Mouse (Mus musculus): ENCODE results near the gene Lgr5. TPM values are rescaled to one million over a fixed set of nuclear protein-coding genes. Genes with fewer than 3 reads are reported as not detected.

The Lgr5 gene
- polyA plus RNA-seq, 1 experiment from 2014 or later = 0.73 TPM

DNA sequence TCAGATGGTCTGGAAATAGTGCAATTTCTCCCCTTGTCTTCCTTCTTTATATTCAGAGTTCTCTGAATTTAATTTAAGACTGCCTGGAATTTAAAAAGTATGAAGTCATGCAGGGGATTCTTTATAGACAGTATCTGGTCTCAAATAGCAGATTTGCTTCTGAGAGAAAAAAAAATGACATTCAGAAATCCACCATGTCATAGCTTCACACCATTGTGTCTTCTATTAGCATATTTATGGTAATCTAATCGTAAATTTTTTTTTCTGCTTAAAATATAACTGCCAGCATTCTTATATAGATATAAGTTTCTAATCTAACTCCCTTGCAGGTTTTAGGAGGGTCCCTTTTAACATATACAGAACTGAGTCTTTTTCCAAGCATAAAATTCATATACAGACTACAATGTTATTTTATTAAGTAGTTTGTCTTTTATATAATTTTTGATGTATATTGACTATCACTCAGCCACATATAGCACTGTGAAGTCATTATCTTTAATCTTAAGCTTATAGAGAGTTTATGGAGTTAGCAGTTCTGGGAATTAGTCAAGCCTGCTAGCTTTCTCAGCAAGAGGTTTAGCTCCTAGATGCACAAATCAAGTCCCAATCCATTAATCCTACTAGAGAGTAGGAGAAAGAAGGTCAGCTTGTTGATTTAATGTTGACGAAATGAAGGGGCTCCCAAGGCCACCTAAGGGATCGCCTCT lies 15.7 kb downstream of the Lgr5 start:
- no peak overlapping the region for H3K4me2 ChIP-seq (ENCODE audit: low read depth, low read length)
- H3K4me3 ChIP-seq (ENCODE audit: low read depth, low read length) = no peak overlapping the region
- DNase-seq (no peak), ATAC-seq (no peak)
- H3K9me3 ChIP-seq (ENCODE audit: low read length) = no peaks in the 10 kb centered on the region
- no peak overlapping the region for H3K9ac ChIP-seq (replicated peaks)
- no peak for TF ChIP-seq CTCF (IDR thresholded peaks at IDR 0.05; ENCODE audit: low read depth)
- no peak for TF ChIP-seq EP300 (IDR thresholded peaks at IDR 0.05; ENCODE audit: low read depth)
- no peaks in the 10 kb centered on the region for H3K36me3 ChIP-seq (replicated peaks; ENCODE audit: insufficient read depth, low read length)
- no peaks in the 10 kb centered on the region for H3K4me1 ChIP-seq (ENCODE audit: insufficient read depth)
- 60% methylated on average over 3 of the region's 3 CpGs for WGBS (ENCODE audit: insufficient replicate concordance)
- no peak overlapping the region for H3K27ac ChIP-seq (ENCODE audit: low read depth)
- no peaks in the 10 kb centered on the region for H3K27me3 ChIP-seq (ENCODE audit: insufficient read depth, low read length)

DNA sequence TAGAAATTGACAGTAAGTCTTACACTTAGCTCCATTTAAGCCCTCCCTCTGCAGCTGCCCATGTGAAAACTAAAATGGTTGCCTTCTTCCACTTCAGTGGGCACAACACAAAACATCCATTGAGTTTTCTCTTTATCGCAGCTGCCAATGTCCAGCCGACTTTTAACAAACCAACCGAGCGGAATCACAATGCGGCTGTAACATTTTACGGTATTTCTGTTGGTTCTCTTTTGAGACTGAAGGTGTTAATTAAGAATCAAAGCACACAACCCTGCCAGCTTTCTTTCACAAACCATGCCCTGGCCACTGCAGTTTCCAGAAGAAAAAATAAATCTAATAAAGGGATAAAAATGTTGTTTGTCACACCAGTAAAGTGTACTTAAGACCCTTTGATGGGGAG lies 16.3 kb downstream of the Lgr5 start:
- ATAC-seq (no peak), DNase-seq (no peak)
- Histone ChIP-seq H3K9me3 (ENCODE audit: low read length) (no peaks in the 10 kb centered on the region), H3K27me3 (ENCODE audit: insufficient read depth, low read length) (no peaks in the 10 kb centered on the region), H3K4me3 (ENCODE audit: low read depth, low read length) (no peak overlapping the region), H3K4me1 (ENCODE audit: insufficient read depth) (no peaks in the 10 kb centered on the region), H3K27ac (ENCODE audit: low read depth) (no peak overlapping the region), H3K4me2 (ENCODE audit: low read depth, low read length) (no peak overlapping the region), H3K36me3 (replicated peaks; ENCODE audit: insufficient read depth, low read length) (no peaks in the 10 kb centered on the region), H3K9ac (replicated peaks) (no peak overlapping the region)
- WGBS (ENCODE audit: insufficient replicate concordance) = 84% methylated on average over 6 of the region's 6 CpGs
- TF ChIP-seq EP300 (IDR thresholded peaks at IDR 0.05; ENCODE audit: low read depth) (no peak), CTCF (IDR thresholded peaks at IDR 0.05; ENCODE audit: low read depth) (no peak)

DNA sequence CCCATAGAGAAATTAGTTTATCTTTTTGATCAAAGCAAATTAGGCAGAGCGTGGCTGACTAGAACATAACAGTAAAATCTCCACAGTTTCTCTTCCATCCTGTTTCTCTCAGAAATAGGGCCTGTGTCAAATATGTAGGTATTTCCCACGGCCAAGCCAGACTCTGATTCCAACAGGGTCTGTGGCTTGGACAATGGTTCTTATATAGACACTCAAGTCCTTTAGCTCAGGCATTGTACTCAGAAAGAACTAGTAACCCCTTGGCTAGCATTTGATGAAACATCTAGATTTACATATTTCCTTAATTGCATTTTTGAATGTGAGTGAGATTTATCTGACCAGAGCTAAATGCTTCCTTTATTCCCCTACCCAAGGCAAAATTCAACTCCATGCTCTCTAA lies 17.0 kb downstream of the Lgr5 start:
- Histone ChIP-seq H3K9me3 (ENCODE audit: low read length) (no peaks in the 10 kb centered on the region), H3K9ac (replicated peaks) (no peak overlapping the region), H3K27ac (ENCODE audit: low read depth) (no peak overlapping the region), H3K36me3 (replicated peaks; ENCODE audit: insufficient read depth, low read length) (no peaks in the 10 kb centered on the region), H3K4me3 (ENCODE audit: low read depth, low read length) (no peak overlapping the region), H3K4me2 (ENCODE audit: low read depth, low read length) (no peak overlapping the region), H3K27me3 (ENCODE audit: insufficient read depth, low read length) (no peaks in the 10 kb centered on the region), H3K4me1 (ENCODE audit: insufficient read depth) (no peaks in the 10 kb centered on the region)
- no peak for TF ChIP-seq EP300 (IDR thresholded peaks at IDR 0.05; ENCODE audit: low read depth)
- DNase-seq (no peak), ATAC-seq (no peak)
- 76% methylated on average over 2 of the region's 2 CpGs for WGBS (ENCODE audit: insufficient replicate concordance)

DNA sequence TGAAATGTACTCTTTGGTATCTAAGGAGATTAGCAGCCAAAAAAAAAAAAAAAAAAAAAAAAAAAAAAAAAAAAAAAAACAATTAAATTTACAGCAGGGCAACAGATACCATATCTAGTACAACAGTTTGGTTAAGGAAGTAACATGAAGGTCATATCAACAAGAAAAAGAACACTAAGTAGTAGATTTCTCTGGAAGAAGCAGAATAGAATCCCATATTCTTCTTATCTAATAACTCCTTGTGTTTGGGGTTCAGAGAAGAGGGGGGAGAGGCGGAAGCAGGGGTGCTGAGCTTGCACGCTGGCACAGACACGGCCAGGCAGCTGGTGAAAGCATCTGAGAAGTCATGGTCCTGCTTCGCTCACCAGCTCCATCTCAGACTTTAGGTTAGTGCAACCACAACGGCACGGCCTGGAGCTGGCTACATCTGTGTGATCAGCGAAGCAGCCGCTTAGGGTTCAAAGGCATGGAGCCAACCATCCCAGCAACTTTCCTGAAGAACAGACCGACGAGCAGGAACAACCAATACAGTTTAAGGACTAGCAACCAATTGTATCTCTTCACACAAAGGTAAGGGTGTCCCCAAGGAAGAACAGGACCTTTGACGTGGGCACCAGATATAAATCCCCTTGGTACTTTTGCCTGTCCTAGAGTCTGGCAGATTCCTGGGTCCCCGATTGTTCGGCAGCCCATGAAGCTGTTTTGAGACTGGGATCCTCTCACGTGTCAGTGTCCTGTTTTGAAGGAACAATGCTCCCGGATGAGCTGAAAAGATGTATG lies 17.7 kb downstream of the Lgr5 start, which contains the start of gene A930009A15Rik:
Gene A930009A15Rik, plus strand, starts transcription at position 275 of the 780 bp plus-strand sequence.
- 76% methylated on average over 15 of the region's 15 CpGs for WGBS (ENCODE audit: insufficient replicate concordance)
- no peaks in the 10 kb centered on the region for H3K4me1 ChIP-seq (ENCODE audit: insufficient read depth)
- H3K9me3 ChIP-seq (ENCODE audit: low read length) = no peaks in the 10 kb centered on the region
- no peaks in the 10 kb centered on the region for H3K36me3 ChIP-seq (replicated peaks; ENCODE audit: insufficient read depth, low read length)
- H3K27ac ChIP-seq (ENCODE audit: low read depth) = no peak within 1 kb of the TSS
- ATAC-seq (no peak), DNase-seq (no peak)
- TF ChIP-seq EP300 (IDR thresholded peaks at IDR 0.05; ENCODE audit: low read depth) = no peak
- H3K4me2 ChIP-seq (ENCODE audit: low read depth, low read length) = no peak within 1 kb of the TSS
- no peak within 1 kb of the TSS for H3K4me3 ChIP-seq (ENCODE audit: low read depth, low read length)
- H3K9ac ChIP-seq (replicated peaks) = no peak within 1 kb of the TSS
- H3K27me3 ChIP-seq (ENCODE audit: insufficient read depth, low read length) = no peaks in the 10 kb centered on the region

DNA sequence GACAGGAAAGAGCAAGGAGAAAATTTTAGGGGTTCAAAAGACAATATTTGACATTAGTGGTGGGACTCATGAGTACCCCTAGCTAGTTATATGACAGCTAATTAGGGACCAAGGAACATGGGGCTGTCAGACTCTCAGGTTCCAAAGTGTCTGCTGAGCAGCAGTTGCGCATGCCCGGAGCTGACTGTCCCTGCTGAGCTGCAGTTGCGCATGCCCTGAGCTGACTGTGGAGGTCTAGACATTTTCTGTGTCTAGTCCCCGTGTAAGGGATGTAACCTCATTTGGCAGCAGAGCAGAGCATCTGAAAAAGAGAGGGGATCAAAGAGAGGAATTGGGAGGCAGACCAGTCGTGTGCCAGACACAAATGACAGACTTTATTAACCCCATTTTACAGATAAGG lies 23.6 kb downstream of the Lgr5 start:
- no peak overlapping the region for H3K27ac ChIP-seq (ENCODE audit: low read depth)
- H3K27me3 ChIP-seq (ENCODE audit: insufficient read depth, low read length) = no peaks in the 10 kb centered on the region
- no peak overlapping the region for H3K9ac ChIP-seq (replicated peaks)
- WGBS (ENCODE audit: insufficient replicate concordance) = 74% methylated on average over 5 of the region's 5 CpGs
- H3K9me3 ChIP-seq (ENCODE audit: low read length) = no peaks in the 10 kb centered on the region
- H3K4me2 ChIP-seq (ENCODE audit: low read depth, low read length) = no peak overlapping the region
- TF ChIP-seq CTCF (IDR thresholded peaks at IDR 0.05; ENCODE audit: low read depth) (no peak), EP300 (IDR thresholded peaks at IDR 0.05; ENCODE audit: low read depth) (no peak)
- ATAC-seq (no peak), DNase-seq (no peak)
- no peaks in the 10 kb centered on the region for H3K4me1 ChIP-seq (ENCODE audit: insufficient read depth)
- H3K4me3 ChIP-seq (ENCODE audit: low read depth, low read length) = no peak overlapping the region
- H3K36me3 ChIP-seq (replicated peaks; ENCODE audit: insufficient read depth, low read length) = no peaks in the 10 kb centered on the region

DNA sequence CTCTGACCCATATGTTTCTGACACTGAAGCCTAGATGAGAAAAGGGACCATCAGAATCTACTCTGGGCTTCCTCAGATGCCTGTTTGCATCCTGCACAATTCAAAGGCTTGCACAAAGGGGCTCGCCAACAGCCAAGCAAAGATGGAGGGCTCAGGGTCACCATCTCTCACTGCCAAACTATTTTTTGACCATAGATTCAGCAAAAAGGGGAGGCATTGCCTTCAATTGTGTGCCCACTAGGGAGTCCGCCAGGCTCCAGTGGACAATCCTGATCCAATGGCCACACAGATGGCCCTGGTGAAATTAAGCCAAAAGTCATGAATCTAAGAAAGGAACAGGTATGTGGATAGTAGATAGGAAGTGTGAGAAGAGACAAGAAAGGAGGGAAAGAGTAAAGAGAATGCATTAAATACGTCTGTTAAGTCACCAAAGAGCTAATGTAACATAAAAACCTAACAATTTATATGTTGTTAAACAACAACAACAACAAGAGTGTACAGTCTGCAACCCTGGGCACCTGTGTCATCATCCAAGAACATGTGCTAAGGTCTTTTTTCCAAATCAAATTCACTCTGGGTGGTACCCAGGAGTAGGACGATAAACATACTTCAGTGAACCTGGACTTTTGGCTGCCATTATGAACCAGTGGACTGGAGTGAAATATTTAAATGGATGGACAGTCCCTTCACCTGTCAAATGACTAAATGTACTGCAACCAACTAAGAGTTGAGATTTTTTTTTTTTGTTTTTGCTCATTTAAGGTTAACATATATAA lies 24.5 kb downstream of the Lgr5 start:
- Histone ChIP-seq H3K9me3 (ENCODE audit: low read length) (no peaks in the 10 kb centered on the region), H3K36me3 (replicated peaks; ENCODE audit: insufficient read depth, low read length) (no peaks in the 10 kb centered on the region), H3K4me1 (ENCODE audit: insufficient read depth) (no peaks in the 10 kb centered on the region), H3K9ac (replicated peaks) (no peak overlapping the region), H3K4me2 (ENCODE audit: low read depth, low read length) (no peak overlapping the region), H3K27me3 (ENCODE audit: insufficient read depth, low read length) (no peaks in the 10 kb centered on the region), H3K27ac (ENCODE audit: low read depth) (no peak overlapping the region), H3K4me3 (ENCODE audit: low read depth, low read length) (no peak overlapping the region)
- no peak for ATAC-seq
- TF ChIP-seq EP300 (IDR thresholded peaks at IDR 0.05; ENCODE audit: low read depth) = no peak
- no peak for TF ChIP-seq CTCF (IDR thresholded peaks at IDR 0.05; ENCODE audit: low read depth)
- DNase-seq = no peak
- 78% methylated on average over 4 of the region's 4 CpGs for WGBS (ENCODE audit: insufficient replicate concordance)

All from liver, postnatal 0 days (tissue).